Mouse (Mus musculus): ENCODE data around the gene Nfe2. TPM values are rescaled to one million over a fixed set of nuclear protein-coding genes. Genes with fewer than 3 reads are reported as not detected.

Gene Nfe2
- polyA plus RNA-seq, 1 experiment from 2014 or later = 0.50 TPM

GRCm38 (mm10) chr15:103259989-103260388 lies 1.8 kb upstream of the Nfe2 start:
- ATAC-seq (ENCODE audit: low FRiP score, low TSS enrichment) (no peak), DNase-seq (ENCODE audit: low spot score) (no peak)
- Histone ChIP-seq H3K27me3 (ENCODE audit: control insufficient read depth, insufficient read depth, low read length) (no peaks in the 10 kb centered on the region), H3K4me1 (replicated peaks; ENCODE audit: control insufficient read depth, insufficient read depth) (peaks cover 3% of the 10 kb centered on the region; the same call in 1 of the 2 replicates), H3K9me3 (ENCODE audit: control insufficient read depth, low read length) (no peaks in the 10 kb centered on the region), H3K36me3 (ENCODE audit: control insufficient read depth, insufficient read depth, low read length) (no peaks in the 10 kb centered on the region), H3K9ac (ENCODE audit: low read length) (no peak overlapping the region), H3K4me2 (replicated peaks; ENCODE audit: low read depth) (no peak overlapping the region), H3K4me3 (ENCODE audit: low read depth, low read length) (no peak overlapping the region), H3K27ac (replicated peaks) (no peak overlapping the region)
- TF ChIP-seq CTCF (IDR thresholded peaks at IDR 0.05; ENCODE audit: low read depth) (no peak), EP300 (optimal IDR thresholded peaks at IDR 0.05) (no peak)
- 32% methylated on average over 1 of the region's 1 CpGs for WGBS

GRCm38 (mm10) chr15:103259162-103259561 lies 959 bp upstream of the Nfe2 start:
- H3K36me3 ChIP-seq (ENCODE audit: control insufficient read depth, insufficient read depth, low read length) = no peaks in the 10 kb centered on the region
- TF ChIP-seq EP300 (optimal IDR thresholded peaks at IDR 0.05) (no peak), CTCF (IDR thresholded peaks at IDR 0.05; ENCODE audit: low read depth) (no peak)
- no peaks in the 10 kb centered on the region for H3K27me3 ChIP-seq (ENCODE audit: control insufficient read depth, insufficient read depth, low read length)
- no peak overlapping the region for H3K9ac ChIP-seq (ENCODE audit: low read length)
- no peak for ATAC-seq (ENCODE audit: low FRiP score, low TSS enrichment)
- no peak overlapping the region for H3K4me3 ChIP-seq (ENCODE audit: low read depth, low read length)
- DNase-seq (ENCODE audit: low spot score) = no peak
- no peaks in the 10 kb centered on the region for H3K9me3 ChIP-seq (ENCODE audit: control insufficient read depth, low read length)
- H3K27ac ChIP-seq (replicated peaks) = no peak overlapping the region
- H3K4me1 ChIP-seq (replicated peaks; ENCODE audit: control insufficient read depth, insufficient read depth) = peaks cover 6% of the 10 kb centered on the region; the same call in 1 of the 2 replicates
- no peak overlapping the region for H3K4me2 ChIP-seq (replicated peaks; ENCODE audit: low read depth)
- 76% methylated on average over 5 of the region's 5 CpGs for WGBS

GRCm38 (mm10) chr15:103256210-103256986 lies 1.8 kb downstream of the Nfe2 start:
- H3K9ac ChIP-seq (ENCODE audit: low read length) = no peak overlapping the region
- no peak for TF ChIP-seq CTCF (IDR thresholded peaks at IDR 0.05; ENCODE audit: low read depth)
- TF ChIP-seq EP300 (optimal IDR thresholded peaks at IDR 0.05) = no peak
- ATAC-seq (ENCODE audit: low FRiP score, low TSS enrichment) (no peak), DNase-seq (ENCODE audit: low spot score) (no peak)
- H3K4me3 ChIP-seq (ENCODE audit: low read depth, low read length) = no peak overlapping the region
- WGBS = 85% methylated on average over 6 of the region's 6 CpGs
- H3K4me2 ChIP-seq (replicated peaks; ENCODE audit: low read depth) = no peak overlapping the region
- H3K27me3 ChIP-seq (ENCODE audit: control insufficient read depth, insufficient read depth, low read length) = no peaks in the 10 kb centered on the region
- no peaks in the 10 kb centered on the region for H3K36me3 ChIP-seq (ENCODE audit: control insufficient read depth, insufficient read depth, low read length)
- H3K9me3 ChIP-seq (ENCODE audit: control insufficient read depth, low read length) = no peaks in the 10 kb centered on the region
- H3K27ac ChIP-seq (replicated peaks) = no peak overlapping the region
- peaks cover 6% of the 10 kb centered on the region; the same call in 1 of the 2 replicates for H3K4me1 ChIP-seq (replicated peaks; ENCODE audit: control insufficient read depth, insufficient read depth)

GRCm38 (mm10) chr15:103255169-103255568 lies 3.0 kb downstream of the Nfe2 start:
- Histone ChIP-seq H3K27me3 (ENCODE audit: control insufficient read depth, insufficient read depth, low read length) (no peaks in the 10 kb centered on the region), H3K4me3 (ENCODE audit: low read depth, low read length) (peak overlapping the region; percentile 42), H3K4me2 (replicated peaks; ENCODE audit: low read depth) (peak overlapping the region; percentile 85), H3K36me3 (ENCODE audit: control insufficient read depth, insufficient read depth, low read length) (no peaks in the 10 kb centered on the region), H3K9me3 (ENCODE audit: control insufficient read depth, low read length) (no peaks in the 10 kb centered on the region), H3K9ac (ENCODE audit: low read length) (peak overlapping the region; percentile 65), H3K4me1 (replicated peaks; ENCODE audit: control insufficient read depth, insufficient read depth) (peaks cover 6% of the 10 kb centered on the region; the same call in 1 of the 2 replicates), H3K27ac (replicated peaks) (no peak overlapping the region)
- DNase-seq (ENCODE audit: low spot score) (peak; percentile 63), ATAC-seq (ENCODE audit: low FRiP score, low TSS enrichment) (peak; percentile 24; the same call in 1 of the 2 replicates)
- WGBS = 0% methylated on average over 25 of the region's 25 CpGs
- TF ChIP-seq EP300 (optimal IDR thresholded peaks at IDR 0.05) (no peak), CTCF (IDR thresholded peaks at IDR 0.05; ENCODE audit: low read depth) (peak; percentile 49)

GRCm38 (mm10) chr15:103253352-103253751 lies 4.9 kb downstream of the Nfe2 start:
- no peak overlapping the region for H3K9ac ChIP-seq (ENCODE audit: low read length)
- H3K4me3 ChIP-seq (ENCODE audit: low read depth, low read length) = no peak overlapping the region
- DNase-seq (ENCODE audit: low spot score) (no peak), ATAC-seq (ENCODE audit: low FRiP score, low TSS enrichment) (no peak)
- 96% methylated on average over 1 of the region's 1 CpGs for WGBS
- H3K4me2 ChIP-seq (replicated peaks; ENCODE audit: low read depth) = no peak overlapping the region
- TF ChIP-seq CTCF (IDR thresholded peaks at IDR 0.05; ENCODE audit: low read depth) = no peak
- no peak for TF ChIP-seq EP300 (optimal IDR thresholded peaks at IDR 0.05)
- no peaks in the 10 kb centered on the region; the same call in 1 of the 2 replicates for H3K36me3 ChIP-seq (ENCODE audit: control insufficient read depth, insufficient read depth, low read length)
- H3K27me3 ChIP-seq (ENCODE audit: control insufficient read depth, insufficient read depth, low read length) = no peaks in the 10 kb centered on the region
- H3K4me1 ChIP-seq (replicated peaks; ENCODE audit: control insufficient read depth, insufficient read depth) = peaks cover 4% of the 10 kb centered on the region; the same call in 1 of the 2 replicates
- H3K27ac ChIP-seq (replicated peaks) = no peak overlapping the region
- no peaks in the 10 kb centered on the region for H3K9me3 ChIP-seq (ENCODE audit: control insufficient read depth, low read length)

GRCm38 (mm10) chr15:103252660-103253059 lies 5.5 kb downstream of the Nfe2 start:
- ATAC-seq (ENCODE audit: low FRiP score, low TSS enrichment) = no peak

More at GRCm38 (mm10) chr15:103252660-103253059, 5.5 kb downstream of the Nfe2 start:
- no peaks in the 10 kb centered on the region for H3K27me3 ChIP-seq (ENCODE audit: control insufficient read depth, insufficient read depth, low read length)
- WGBS = 68% methylated on average over 3 of the region's 3 CpGs
- no peak for DNase-seq (ENCODE audit: low spot score)
- peaks cover under 1% of the 10 kb centered on the region; the same call in 1 of the 2 replicates for H3K36me3 ChIP-seq (ENCODE audit: control insufficient read depth, insufficient read depth, low read length)
- no peaks in the 10 kb centered on the region for H3K9me3 ChIP-seq (ENCODE audit: control insufficient read depth, low read length)
- H3K4me2 ChIP-seq (replicated peaks; ENCODE audit: low read depth) = no peak overlapping the region
- H3K9ac ChIP-seq (ENCODE audit: low read length) = no peak overlapping the region
- H3K27ac ChIP-seq (replicated peaks) = no peak overlapping the region
- no peak overlapping the region for H3K4me3 ChIP-seq (ENCODE audit: low read depth, low read length)
- peaks cover 4% of the 10 kb centered on the region; the same call in 1 of the 2 replicates for H3K4me1 ChIP-seq (replicated peaks; ENCODE audit: control insufficient read depth, insufficient read depth)
- no peak for TF ChIP-seq CTCF (IDR thresholded peaks at IDR 0.05; ENCODE audit: low read depth)
- no peak for TF ChIP-seq EP300 (optimal IDR thresholded peaks at IDR 0.05)
